Mouse (Mus musculus): ENCODE measurements at regions not wholly inside any gene's neighbourhood (a gene's known extent, or its start where the extent isn't known, plus 50 kb on each side); places are given as distances from the start of the nearest gene placed in this dataset.

DNA sequence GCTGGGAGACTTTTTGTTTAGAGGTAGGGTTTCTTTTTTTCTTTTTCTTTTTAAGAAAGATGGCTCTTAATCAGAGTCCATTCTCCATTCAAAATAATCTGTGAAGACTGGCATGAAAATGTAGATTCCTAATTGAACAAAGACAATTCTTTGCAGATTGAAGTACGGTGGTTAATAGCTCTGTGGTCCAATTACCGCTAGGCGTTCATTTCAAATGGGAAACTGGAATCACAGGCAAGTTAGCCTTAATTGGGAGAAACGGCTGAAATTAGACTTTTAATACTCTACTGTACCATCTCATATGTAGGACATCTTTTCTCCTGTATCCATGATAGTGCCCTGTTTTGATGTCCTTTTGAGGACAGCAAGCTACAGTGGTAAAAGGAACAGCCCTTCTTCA, 61.2 kb downstream of the Ascl1 start:
- no peak for DNase-seq (ENCODE audit: low read depth, low spot score)

DNA sequence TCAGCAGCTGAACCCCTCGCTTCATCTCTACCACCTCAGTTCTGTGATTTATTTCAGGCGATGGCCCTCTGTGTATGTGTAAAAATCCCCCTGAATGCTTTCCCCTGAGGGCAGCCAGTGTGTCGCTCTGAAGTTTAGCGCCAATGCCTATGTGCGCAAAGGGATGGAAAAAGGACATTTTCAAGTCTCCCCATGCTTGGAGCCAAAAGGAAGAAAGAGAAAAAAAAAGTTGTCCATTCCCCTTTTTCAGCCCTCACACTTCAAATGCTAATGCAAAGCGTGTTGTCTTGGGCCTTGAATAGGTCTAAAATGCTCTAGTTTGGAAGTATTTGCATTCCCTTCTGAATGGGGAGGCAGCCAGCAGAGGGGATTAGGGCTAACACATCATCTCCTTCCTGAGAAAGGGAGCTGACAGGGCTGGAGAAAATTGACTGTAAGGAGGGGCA, 73.5 kb downstream of the Ascl1 start:
- peak; percentile 20 for DNase-seq (ENCODE audit: low read depth, low spot score)

DNA sequence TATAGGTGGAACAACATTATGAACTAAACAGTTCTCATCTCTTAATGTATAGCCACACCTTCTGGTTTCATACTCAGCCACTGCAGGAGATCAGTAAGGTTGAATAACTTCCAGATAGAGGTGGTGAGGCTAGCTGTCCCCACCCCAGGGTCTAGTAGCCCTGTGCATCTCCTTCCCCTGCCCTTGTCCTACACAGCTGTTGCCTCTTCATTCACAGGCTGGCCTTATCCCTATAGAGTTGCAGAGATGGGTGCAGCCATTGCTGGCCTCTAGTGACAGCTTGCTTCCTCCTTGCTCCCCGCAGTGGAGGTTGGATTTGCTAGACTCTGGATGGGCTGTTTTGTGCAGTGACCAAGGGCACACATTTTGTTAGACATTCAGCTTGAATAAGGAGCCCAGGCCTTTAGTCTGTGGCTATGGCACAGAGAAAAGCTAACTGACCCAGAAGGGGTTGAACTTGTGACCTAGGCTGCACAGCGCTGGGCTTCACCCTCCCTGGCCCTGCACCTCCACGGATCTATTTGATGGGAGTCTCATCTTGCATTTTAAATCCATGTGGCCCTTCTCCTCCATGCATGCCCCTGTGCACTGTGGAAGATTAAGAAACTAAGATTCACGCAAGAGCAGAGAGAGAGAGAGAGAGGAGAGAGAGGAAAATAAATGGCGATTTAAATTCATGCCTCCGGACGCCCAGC, 74.1 kb downstream of the Ascl1 start:
- DNase-seq (ENCODE audit: low read depth, low spot score): no peak

DNA sequence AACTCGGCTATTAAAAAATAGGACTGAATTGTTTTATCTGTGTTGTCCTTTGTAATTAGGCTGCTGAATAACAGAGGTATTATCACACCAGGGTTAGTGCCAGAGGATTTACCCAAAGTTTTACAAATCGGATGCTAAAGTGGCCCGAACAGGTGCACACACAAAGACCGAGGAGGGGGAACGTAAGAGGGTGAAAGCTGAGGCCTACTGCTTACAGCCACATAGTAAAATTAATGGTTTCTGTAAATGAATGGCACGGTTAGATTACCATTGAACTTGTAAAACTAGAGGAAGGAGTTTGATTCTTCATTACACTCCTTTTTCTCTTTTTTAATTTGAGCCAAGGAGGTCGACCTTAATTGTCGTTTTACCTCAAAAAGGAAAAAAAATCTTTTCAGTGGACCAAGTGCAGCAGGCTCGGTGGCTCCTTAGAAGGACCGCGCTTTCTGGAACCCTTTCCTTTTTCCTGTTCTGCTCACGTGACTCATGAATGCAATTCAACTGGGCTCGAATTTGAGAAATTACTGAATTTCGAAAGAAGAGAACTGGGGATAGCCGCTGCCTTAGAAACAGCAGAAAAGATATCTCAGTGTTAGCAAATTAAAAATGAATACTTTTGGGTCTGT, 99.1 kb downstream of the Ascl1 start:
- no peak for DNase-seq (ENCODE audit: low read depth, low spot score)

DNA sequence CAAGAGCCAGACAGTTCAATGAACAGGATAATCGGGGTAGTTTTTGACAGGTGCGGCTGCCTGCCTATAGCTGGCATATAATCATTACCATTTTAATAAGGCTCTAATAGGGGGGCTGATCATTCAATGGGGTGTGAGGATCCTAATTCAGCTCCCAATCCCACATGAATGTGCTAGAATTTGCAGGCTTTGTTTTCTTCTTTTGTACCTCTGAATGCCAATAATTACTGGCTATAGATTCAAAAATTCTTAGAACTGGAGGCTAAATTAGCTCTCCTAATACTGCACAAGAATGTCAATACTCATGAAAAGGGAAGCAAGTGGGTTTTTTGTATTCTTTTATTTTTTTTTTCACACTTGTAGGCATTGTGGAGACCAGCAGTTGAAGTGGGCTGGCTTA, 104.3 kb downstream of the Ascl1 start:
- no peak for DNase-seq (ENCODE audit: low read depth, low spot score)

GRCm38 (mm10) chr10:87385276-87385675, 108.2 kb downstream of the Ascl1 start:
- no peak for DNase-seq (ENCODE audit: low read depth, low spot score)

GRCm38 (mm10) chr10:87384606-87385206, 108.8 kb downstream of the Ascl1 start:
- no peak for DNase-seq (ENCODE audit: low read depth, low spot score)

- no peak for DNase-seq (ENCODE audit: low read depth, low spot score)
These were observed 141.9 kb downstream of the Ascl1 start for GRCm38 (mm10) chr10:87351400-87352172.

DNA sequence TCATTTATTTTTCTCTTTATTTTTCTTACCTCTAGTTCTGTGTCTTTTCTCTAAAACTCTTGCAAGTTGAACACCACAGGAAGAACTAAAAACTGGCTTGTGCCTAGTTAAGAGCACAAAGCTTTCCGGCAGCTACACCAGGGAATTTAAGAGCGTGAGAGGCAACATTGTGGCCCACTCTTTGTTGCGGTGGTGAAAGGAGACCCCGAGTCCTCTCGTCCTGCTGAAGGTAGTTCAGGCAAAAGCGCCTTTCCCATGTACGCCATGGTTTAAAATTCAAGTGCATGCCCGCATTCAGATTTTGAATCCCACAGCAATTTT, 142.4 kb downstream of the Ascl1 start:
- DNase-seq (ENCODE audit: low read depth, low spot score): no peak

DNA sequence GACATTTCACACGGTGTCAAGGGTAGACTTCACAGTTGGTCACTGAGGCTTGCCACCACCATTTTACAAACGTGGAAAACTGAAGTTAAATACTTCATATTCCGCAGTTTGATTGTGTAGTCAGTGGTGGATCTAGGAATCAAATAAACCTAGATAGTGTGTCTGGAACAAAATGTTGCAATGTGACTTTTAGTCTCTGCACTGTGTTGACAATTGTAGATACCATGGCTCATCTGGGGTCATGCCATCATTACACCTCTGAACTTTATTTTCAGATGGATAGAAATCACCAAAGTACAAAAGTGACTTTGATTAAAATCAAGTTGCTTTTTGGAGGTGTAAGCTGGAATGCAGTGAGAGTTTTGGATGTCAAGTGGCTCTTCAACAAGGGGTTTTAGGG, 158.3 kb downstream of the Ascl1 start:
- no peak for DNase-seq (ENCODE audit: low read depth, low spot score)

DNA sequence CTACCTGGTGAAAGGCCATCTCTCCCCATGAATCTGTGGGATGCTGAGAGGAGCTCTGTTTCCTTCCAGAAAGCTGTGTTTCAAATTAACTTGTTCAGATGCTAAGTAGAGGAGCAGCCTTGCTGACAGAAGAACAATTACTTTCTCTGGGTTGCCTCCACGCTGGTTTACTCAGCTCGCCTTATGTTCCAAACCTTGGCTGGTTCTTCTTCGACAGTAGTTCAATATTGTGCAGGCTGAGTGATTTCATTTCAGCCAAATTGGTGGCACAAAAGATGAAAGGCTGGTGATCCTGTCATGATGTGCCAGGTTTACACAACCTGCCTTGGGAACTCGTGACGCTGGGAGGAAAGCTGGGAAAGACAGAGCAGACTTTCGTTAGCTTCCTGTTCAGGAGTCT, 160.1 kb downstream of the Ascl1 start:
- no peak for DNase-seq (ENCODE audit: low read depth, low spot score)

- no peak for DNase-seq (ENCODE audit: low read depth, low spot score)
These were observed 164.0 kb downstream of the Ascl1 start for GRCm38 (mm10) chr10:87329471-87329870.

- DNase-seq (ENCODE audit: low read depth, low spot score): no peak
These were observed 167.7 kb downstream of the Ascl1 start for GRCm38 (mm10) chr10:87325769-87326168.

- DNase-seq (ENCODE audit: low read depth, low spot score): no peak
These were observed 168.3 kb downstream of the Ascl1 start for GRCm38 (mm10) chr10:87325143-87325542.

DNA sequence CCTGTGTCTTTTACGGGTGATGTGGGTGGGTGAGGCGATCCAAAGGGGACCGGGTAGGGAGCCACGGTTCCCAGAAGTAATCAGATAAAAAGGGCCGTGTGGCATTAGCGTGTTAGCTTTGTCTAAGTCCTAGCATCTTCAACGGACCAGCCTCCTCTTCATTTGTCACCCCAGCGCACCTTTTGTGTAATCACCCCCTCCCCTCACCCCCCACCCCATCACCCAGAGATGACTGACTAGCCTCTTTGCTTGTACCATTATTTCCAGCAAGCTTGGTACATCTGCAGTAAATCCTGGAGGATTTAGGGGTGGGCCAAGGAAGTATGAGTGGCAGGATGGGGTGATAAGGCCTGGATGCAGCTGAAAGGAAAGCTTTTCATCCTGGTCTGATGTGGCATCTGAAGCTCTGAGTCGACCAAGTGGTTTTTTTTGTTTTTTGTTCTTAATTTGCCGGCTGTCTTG, 183.8 kb downstream of the Ascl1 start:
- no peak for DNase-seq (ENCODE audit: low read depth, low spot score)

- DNase-seq (ENCODE audit: low read depth, low spot score): no peak
These were observed 184.6 kb downstream of the Ascl1 start for GRCm38 (mm10) chr10:87308815-87309396.

DNA sequence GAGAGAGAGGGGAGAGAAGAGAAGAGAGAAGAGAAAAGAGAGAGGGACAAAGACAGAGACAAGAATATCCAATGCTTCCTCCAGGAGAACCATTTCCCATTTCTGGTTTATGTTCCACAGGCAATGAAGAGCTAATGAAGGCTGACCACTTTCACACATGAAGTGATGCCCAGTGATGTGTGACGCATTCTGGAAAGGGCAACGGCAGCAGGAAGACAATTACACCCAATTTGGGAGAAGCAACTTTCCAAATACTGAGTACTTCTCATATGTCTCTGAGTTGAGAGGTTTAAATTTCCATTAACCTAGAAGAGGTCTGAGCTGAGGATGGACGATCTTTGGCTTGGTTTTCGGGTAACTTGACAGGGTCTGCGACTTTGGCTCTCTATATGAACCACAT, 196.3 kb downstream of the Ascl1 start:
- DNase-seq (ENCODE audit: low read depth, low spot score): no peak

DNA sequence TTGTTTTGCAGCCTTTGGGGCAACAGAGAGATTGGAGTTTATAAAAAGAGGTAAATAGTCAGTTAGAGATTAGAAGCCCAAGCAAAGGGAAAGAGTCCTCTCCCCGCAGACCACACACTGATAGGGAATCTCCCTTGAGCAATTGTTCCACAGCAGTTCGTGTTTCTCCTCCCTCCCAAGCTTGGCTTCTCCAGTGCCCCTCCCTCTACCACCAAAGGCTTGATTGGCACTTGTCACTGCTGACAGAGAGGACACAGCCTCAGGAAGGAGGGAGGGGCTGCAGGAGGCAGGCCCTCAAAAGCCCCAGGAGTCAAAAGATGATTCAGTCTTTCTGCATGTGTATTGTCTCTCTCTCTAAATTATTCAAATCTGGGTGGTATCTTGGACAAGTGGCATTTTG, 200.1 kb downstream of the Ascl1 start:
- no peak for DNase-seq (ENCODE audit: low read depth, low spot score)

DNA sequence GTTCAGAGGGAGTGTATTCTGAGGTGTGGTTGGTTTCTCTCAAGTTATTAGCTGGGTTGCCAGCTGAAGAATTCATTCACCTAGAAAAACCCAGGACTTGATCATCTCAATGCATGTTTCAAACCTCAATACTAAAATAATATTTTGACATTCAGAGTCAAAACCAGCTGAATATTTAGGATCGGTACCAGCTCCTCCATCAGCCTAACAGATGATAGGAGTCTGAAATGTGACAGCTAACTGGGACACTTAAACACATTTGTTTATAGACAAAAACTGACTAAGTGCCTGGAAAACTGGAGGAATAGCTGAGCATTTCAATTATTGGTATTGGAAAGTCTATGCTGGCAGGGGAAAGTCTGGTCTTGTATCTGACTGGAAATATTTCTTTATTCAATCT, 206.6 kb downstream of the Ascl1 start:
- no peak for DNase-seq (ENCODE audit: low read depth, low spot score)

GRCm38 (mm10) chr10:87284296-87284695, 209.2 kb downstream of the Ascl1 start:
- no peak for DNase-seq (ENCODE audit: low read depth, low spot score)
